In the genomic region with DNA sequence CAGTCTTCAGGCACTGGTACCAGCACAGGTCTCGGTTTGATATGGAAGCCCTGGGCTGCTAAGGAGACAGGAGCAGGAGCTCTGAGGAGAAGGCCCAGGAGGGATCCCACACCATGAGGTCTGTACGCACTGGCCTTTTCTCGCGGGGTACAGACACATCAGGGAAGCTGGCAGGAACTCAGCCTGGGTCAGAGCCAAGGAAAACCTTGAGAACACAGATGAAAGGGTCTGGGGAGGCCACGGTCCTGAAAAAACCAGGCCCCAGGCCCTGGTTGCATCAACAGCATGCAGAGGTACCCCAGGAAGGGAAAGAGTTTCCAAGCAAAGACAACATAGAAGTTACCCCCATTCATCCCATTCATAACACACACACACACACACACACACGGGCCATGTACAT, we compare ENCODE assay signal across 11 mouse cellular contexts.
A peak's percentile ranks its signal among the peaks of the same experiment; 100 is the strongest.
DNase-seq lines count a peak whose midpoint lies in the region; ATAC-seq lines count a peak whose summit lies in the region.
"Had no signal": no experiment of that assay in that cellular context is flagged by ENCODE, and none has a peak within 500 bp of the region (broad histone marks: within the 10 kb centered on the region; RNA-seq: fewer than 3 reads in every experiment).

No protein-coding gene starts in this region.

- H3K4me1 ChIP-seq in lung, embryonic 15.5 days, result peaks cover 38% of the 10 kb centered on the region
- peaks cover 21% of the 10 kb centered on the region for H3K4me1 ChIP-seq in embryonic facial prominence, embryonic 14.5 days (ENCODE audit: control insufficient read depth, insufficient read depth, low read length)

- no peak overlapping the region for H3K9ac ChIP-seq in lung, embryonic 15.5 days
- H3K9ac ChIP-seq in embryonic facial prominence, embryonic 14.5 days (ENCODE audit: low read depth, low read length), result peak overlapping the region; percentile 1; the same call in 1 of the 2 replicates

- peak; percentile 67 for DNase-seq in adrenal gland, adult 2 months
- DNase-seq in adrenal gland, postnatal 4 days (ENCODE audit: low spot score in 2 of 2), result no peak
- no peak for DNase-seq in lung, postnatal 25 days (ENCODE audit: low spot score)
- peak; percentile 29 for DNase-seq in embryonic facial prominence, embryonic 14.5 days (ENCODE audit: low spot score)
- peak; percentile 53 for DNase-seq in kidney, postnatal 10 days
- DNase-seq in yolk sac, embryonic 10.5 days (ENCODE audit: low spot score), result no peak
- no peak for DNase-seq in thymus, postnatal 14 days

- H3K4me3 ChIP-seq in lung, embryonic 15.5 days, result no peak overlapping the region
- no peak overlapping the region for H3K4me3 ChIP-seq in embryonic facial prominence, embryonic 14.5 days (ENCODE audit: low read depth, low read length)
- H3K4me3 ChIP-seq: midbrain, embryonic 12.5 days had no signal

- H3K9me3 ChIP-seq in lung, embryonic 15.5 days, result no peaks in the 10 kb centered on the region
- H3K9me3 ChIP-seq in embryonic facial prominence, embryonic 14.5 days (ENCODE audit: control insufficient read depth, low read length), result no peaks in the 10 kb centered on the region
- H3K9me3 ChIP-seq: midbrain, embryonic 12.5 days had no signal

- H3K27me3 ChIP-seq in lung, embryonic 15.5 days, result no peaks in the 10 kb centered on the region
- no peaks in the 10 kb centered on the region for H3K27me3 ChIP-seq in embryonic facial prominence, embryonic 14.5 days (replicated peaks; ENCODE audit: control insufficient read depth, insufficient read depth, low read length)
- H3K27me3 ChIP-seq: midbrain, embryonic 12.5 days; Patski had no signal

- ATAC-seq in lung, embryonic 15.5 days (ENCODE audit: borderline replicate concordance, extremely low read depth, low FRiP score, low TSS enrichment), result no peak
- no peak for ATAC-seq in embryonic facial prominence, embryonic 14.5 days (ENCODE audit: low read depth)
- ATAC-seq: Patski had no signal

- H3K36me3 ChIP-seq in lung, embryonic 15.5 days, result no peaks in the 10 kb centered on the region
- H3K36me3 ChIP-seq in embryonic facial prominence, embryonic 14.5 days (ENCODE audit: control insufficient read depth, insufficient read depth, low read length), result no peaks in the 10 kb centered on the region
- H3K36me3 ChIP-seq: midbrain, embryonic 12.5 days had no signal

- WGBS in lung, embryonic 15.5 days, result 28% methylated on average over 6 of the region's 6 CpGs
- WGBS in embryonic facial prominence, embryonic 14.5 days, result 50% methylated on average over 6 of the region's 6 CpGs

- peak overlapping the region; percentile 81 for H3K27ac ChIP-seq in lung, embryonic 15.5 days
- H3K27ac ChIP-seq in embryonic facial prominence, embryonic 14.5 days (replicated peaks; ENCODE audit: low read depth, low read length), result peak overlapping the region; percentile 74; the same call in 1 of the 2 replicates

- no peak overlapping the region for H3K4me2 ChIP-seq in lung, embryonic 15.5 days
- H3K4me2 ChIP-seq in embryonic facial prominence, embryonic 14.5 days (ENCODE audit: low read depth, low read length), result 0 out of 2 replicates have a peak overlapping the region, but pooled peaks have one; percentile 29
- H3K4me2 ChIP-seq: liver, embryonic 11.5 days had no signal

Comparison
In these comparisons a context has a peak if more than half of its experiments do, and no peak if none do; other contexts are left out.
1. DNase-seq: peak in adrenal gland, adult 2 months (single experiment), embryonic facial prominence, embryonic 14.5 days (single experiment) and kidney, postnatal 10 days (single experiment); none in adrenal gland, postnatal 4 days (0 of 2), lung, postnatal 25 days (single experiment), yolk sac, embryonic 10.5 days (single experiment) and thymus, postnatal 14 days (single experiment).